In the genomic region with DNA sequence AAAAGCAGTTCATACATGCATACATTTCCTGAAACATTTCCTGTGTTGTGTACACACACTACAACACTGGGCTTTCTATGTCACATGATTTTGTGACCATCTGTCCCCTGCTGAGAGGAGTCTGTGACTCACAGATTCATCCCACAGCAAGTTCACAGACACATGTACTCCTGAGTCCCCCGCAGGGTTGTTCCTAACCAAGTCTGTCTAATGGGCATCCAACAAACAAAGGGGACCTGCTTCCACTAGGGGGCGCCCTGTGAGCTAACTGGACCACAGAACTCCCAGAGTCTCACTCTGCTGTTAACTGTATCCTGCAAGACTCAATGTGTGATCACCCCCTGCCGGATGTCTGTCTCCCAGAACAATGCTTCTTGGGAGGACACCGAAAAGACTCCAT, we compare ENCODE assay signal across 9 mouse cellular contexts.
DNase-seq lines count a peak whose midpoint lies in the region; ATAC-seq lines count a peak whose summit lies in the region.
"Had no signal": no experiment of that assay in that cellular context is flagged by ENCODE, and none has a peak within 500 bp of the region (broad histone marks: within the 10 kb centered on the region; RNA-seq: fewer than 3 reads in every experiment).

No protein-coding gene starts in this region.

- WGBS in liver, embryonic 11.5 days, result 68% methylated on average over 4 of the region's 4 CpGs

- H3K27ac ChIP-seq in liver, embryonic 11.5 days (ENCODE audit: low read depth, low read length), result no peak overlapping the region
- H3K27ac ChIP-seq: lung, embryonic 15.5 days had no signal

- no peaks in the 10 kb centered on the region for H3K4me1 ChIP-seq in liver, embryonic 11.5 days (replicated peaks; ENCODE audit: control insufficient read depth, insufficient read depth, low read length)
- H3K4me1 ChIP-seq: lung, embryonic 15.5 days had no signal

- no peak for ATAC-seq in liver, embryonic 11.5 days (replicated peaks; ENCODE audit: low FRiP score)
- ATAC-seq in megakaryocyte, adult 5-6 weeks (ENCODE audit: poor library complexity, severe bottlenecking), result no peak

- no peak overlapping the region for H3K4me3 ChIP-seq in liver, embryonic 11.5 days (ENCODE audit: low read depth, low read length)
- H3K4me3 ChIP-seq: lung, embryonic 15.5 days had no signal

- no peaks in the 10 kb centered on the region for H3K36me3 ChIP-seq in liver, embryonic 11.5 days (ENCODE audit: control insufficient read depth, insufficient read depth, low read length)
- H3K36me3 ChIP-seq: lung, embryonic 15.5 days had no signal

- H3K4me2 ChIP-seq in liver, embryonic 11.5 days, result no peak overlapping the region
- H3K4me2 ChIP-seq: lung, embryonic 15.5 days had no signal

- DNase-seq in layer of hippocampus, adult 11-12 months (ENCODE audit: low spot score), result peak; percentile 39
- DNase-seq in layer of hippocampus, adult 9-10 months (ENCODE audit: low spot score), result no peak
- peak; percentile 79 for DNase-seq in ZHBTc4 (ENCODE audit: low read depth, low spot score)
- DNase-seq in cerebellum, adult 18-20 months, result peak; percentile 60 to 71
- peak; percentile 32 to 43 for DNase-seq in layer of hippocampus, postnatal 10 days (ENCODE audit: low spot score in 2 of 2)
- DNase-seq in liver, embryonic 11.5 days (ENCODE audit: low spot score), result no peak
- DNase-seq: thymus, adult 18-20 months had no signal

- H3K9ac ChIP-seq in liver, embryonic 11.5 days (ENCODE audit: low read depth, low read length), result no peak overlapping the region
- H3K9ac ChIP-seq: lung, embryonic 15.5 days had no signal

- peaks cover 5% of the 10 kb centered on the region for H3K9me3 ChIP-seq in liver, embryonic 11.5 days (ENCODE audit: control insufficient read depth, low read length)

- no peaks in the 10 kb centered on the region for H3K27me3 ChIP-seq in liver, embryonic 11.5 days (replicated peaks; ENCODE audit: control insufficient read depth, insufficient read depth, low read length)
- H3K27me3 ChIP-seq: lung, embryonic 15.5 days had no signal

Comparison
In these comparisons a context has a peak if more than half of its experiments do, and no peak if none do; other contexts are left out.
1. DNase-seq: peak in layer of hippocampus, adult 11-12 months (single experiment), ZHBTc4 (single experiment), cerebellum, adult 18-20 months (2 of 2) and layer of hippocampus, postnatal 10 days (2 of 2); none in layer of hippocampus, adult 9-10 months (single experiment) and liver, embryonic 11.5 days (single experiment).